Mouse (Mus musculus) neural tube, embryonic 14.5 days (tissue): ENCODE results near the gene Ftl1. TPM values are rescaled to one million over a fixed set of nuclear protein-coding genes. Genes with fewer than 3 reads are reported as not detected.
"Not testable (repeated sequence)": the region's sequence is repeated elsewhere in the genome, so short reads cannot be mapped to it uniquely, and the experiment has no call there.

ENCODE experiments used
- ATAC-seq: fragments of 200-750 bp; cut with Nextera tagmentation; 2 replicates; pipeline ENCODE4 v1.8.0; 2017; ENCODE audit warnings: low read depth, mild to moderate bottlenecking, moderate TSS enrichment, moderate library complexity
- H3K27ac ChIP-seq: fragments of 300-500 bp; sonication (generic); 2 replicates; pipeline ENCODE4 v1.5.1; 2014; ENCODE audit warnings: low read depth, mild to moderate bottlenecking, control low read depth, low read length, moderate library complexity, mixed read lengths
- H3K27me3 ChIP-seq: fragments of 300-500 bp; sonication (generic); 2 replicates; pipeline ENCODE4 v1.6.1; 2014; ENCODE audit warnings: low read length; ENCODE audit not compliant: control insufficient read depth, insufficient read depth
- H3K36me3 ChIP-seq: fragments of 300-500 bp; sonication (generic); 2 replicates; pipeline ENCODE4 v1.6.1; 2014; ENCODE audit warnings: low read length, mixed read lengths; ENCODE audit not compliant: control insufficient read depth, insufficient read depth
- H3K4me1 ChIP-seq: fragments of 300-500 bp; sonication (generic); 2 replicates; pipeline ENCODE4 v1.6.1; 2014; ENCODE audit warnings: low read length; ENCODE audit not compliant: control insufficient read depth, insufficient read depth
- H3K4me2 ChIP-seq: fragments of 300-500 bp; sonication (generic); 2 replicates; pipeline ENCODE4 v1.6.1; 2014; ENCODE audit warnings: mild to moderate bottlenecking, low read depth, low read length, control low read depth
- H3K4me3 ChIP-seq: fragments of 300-500 bp; sonication (generic); 2 replicates; pipeline ENCODE4 v1.5.1; 2014; ENCODE audit warnings: low read depth, low read length, control low read depth, mixed read lengths
- H3K9ac ChIP-seq: fragments of 300-500 bp; sonication (generic); replicated peaks from 2 replicates; pipeline ENCODE4 v1.6.1; 2014; ENCODE audit warnings: low read depth, mild to moderate bottlenecking, control low read depth, low read length, mixed read lengths
- H3K9me3 ChIP-seq: fragments of 300-500 bp; sonication (generic); 2 replicates; pipeline ENCODE4 v1.6.1; 2016; ENCODE audit warnings: low read length; ENCODE audit not compliant: control insufficient read depth
- WGBS: fragments of 180-500 bp; shearing (Covaris S2); extraction: QIAGEN DNeasy Blood & Tissue Kit; methylation state at CpG from one replicate; pipeline ENCODE4 v1.1.7; 2014; 5-methylcytosine and 5-hydroxymethylcytosine counted together
- polyA plus RNA-seq: library from polyadenylated mRNA; unstranded; fragments of >200 nt; fragmentation: Nextera tagmentation; extraction: Ambion mirVana; gene quantifications from 2 replicates; pipeline ENCODE4 v1.2.1, GENCODE M21; 2014

The Ftl1 gene
- polyA plus RNA-seq, 1 experiment from 2014 or later, result 5,088 TPM

DNA sequence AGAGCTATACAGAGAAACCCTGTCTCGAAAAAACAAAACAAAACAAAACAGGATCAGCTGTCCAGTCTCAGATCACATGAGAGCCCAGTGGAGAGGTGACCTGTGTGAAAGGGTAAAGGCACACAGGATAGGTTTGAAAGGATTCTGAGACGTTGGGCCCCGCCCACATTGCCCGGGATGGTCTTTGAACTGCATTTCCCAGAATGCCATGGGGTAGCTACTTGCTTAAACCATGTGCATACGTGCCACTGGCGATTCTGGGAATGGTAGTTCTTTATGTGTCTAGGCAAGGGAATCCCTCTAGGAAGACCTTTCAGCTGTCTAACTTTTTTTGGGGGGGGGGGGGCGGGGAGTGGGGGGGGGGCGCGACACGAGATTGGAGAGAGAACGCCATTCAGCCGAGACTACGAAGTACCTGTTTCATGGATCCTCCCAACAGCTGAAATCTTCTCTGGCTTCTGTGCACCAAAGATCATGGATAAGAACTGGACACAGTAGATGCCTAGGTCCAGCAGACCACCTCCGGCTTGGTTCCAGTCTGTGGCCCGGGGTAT lies 21.8 kb upstream of the Ftl1 start, which contains the start of gene Tulp2:
TSS of gene Tulp2 (plus strand) at position 504 of the 554 bp plus-strand sequence.
- no peak within 1 kb of the TSS for H3K4me3 ChIP-seq
- H3K27ac ChIP-seq, result no peak within 1 kb of the TSS
- H3K27me3 ChIP-seq, result no peaks in the 10 kb centered on the region
- ATAC-seq, result peak; percentile 91
- no peaks in the 10 kb centered on the region for H3K4me1 ChIP-seq
- no peak within 1 kb of the TSS for H3K4me2 ChIP-seq
- H3K36me3 ChIP-seq, result no peaks in the 10 kb centered on the region
- no peak within 1 kb of the TSS for H3K9ac ChIP-seq
- 54% methylated on average over 15 of the region's 15 CpGs for WGBS
- no peaks in the 10 kb centered on the region for H3K9me3 ChIP-seq

DNA sequence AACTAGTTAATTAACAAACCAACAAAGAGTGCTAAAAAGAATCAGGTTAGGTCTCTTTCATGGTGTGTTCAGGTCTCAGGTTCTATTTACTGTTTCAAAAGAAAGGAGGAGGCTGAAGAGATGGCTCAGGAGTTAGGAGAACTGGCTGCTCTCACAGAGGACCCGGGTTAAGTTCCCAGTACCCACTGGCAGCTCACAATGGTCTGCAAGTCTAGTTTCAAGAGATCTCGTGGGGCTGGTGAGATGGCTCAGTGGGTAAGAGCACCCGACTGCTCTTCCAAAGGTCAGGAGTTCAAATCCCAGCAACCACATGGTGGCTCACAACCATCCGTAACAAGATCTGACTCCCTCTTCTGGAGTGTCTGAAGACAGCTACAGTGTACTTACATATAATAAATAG lies 20.6 kb upstream of the Ftl1 start:
- H3K27me3 ChIP-seq, H3K9ac ChIP-seq, H3K4me1 ChIP-seq, H3K4me2 ChIP-seq, H3K4me3 ChIP-seq, ATAC-seq, H3K27ac ChIP-seq, H3K36me3 ChIP-seq, H3K9me3 ChIP-seq: not testable (repeated sequence)
- WGBS, result 82% methylated on average over 3 of the region's 4 CpGs

DNA sequence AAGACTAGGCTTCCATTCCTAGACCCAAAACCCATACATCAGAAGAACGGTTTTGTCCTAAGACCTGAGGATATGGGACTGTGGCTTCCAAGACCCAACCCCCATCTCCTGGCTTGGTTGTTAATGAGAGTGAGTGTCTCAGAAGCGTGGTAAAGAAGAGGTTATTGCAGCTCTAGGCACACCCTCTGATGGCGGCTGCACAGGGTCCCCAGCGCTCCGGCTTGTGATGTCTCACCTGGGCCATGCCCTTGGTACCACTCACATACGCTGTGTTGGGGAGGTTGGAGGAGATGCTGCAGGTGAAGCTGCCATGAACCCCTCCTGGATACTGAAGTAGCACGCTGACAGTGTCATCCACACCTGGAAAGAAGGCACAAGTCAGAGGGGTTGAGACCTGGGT lies 19.1 kb upstream of the Ftl1 start:
- Histone ChIP-seq H3K27me3 (no peaks in the 10 kb centered on the region), H3K9me3 (no peaks in the 10 kb centered on the region), H3K4me3 (no peak overlapping the region), H3K27ac (no peak overlapping the region), H3K9ac (no peak overlapping the region), H3K4me2 (no peak overlapping the region), H3K36me3 (no peaks in the 10 kb centered on the region), H3K4me1 (no peaks in the 10 kb centered on the region)
- WGBS, result 90% methylated on average over 7 of the region's 7 CpGs
- no peak for ATAC-seq

DNA sequence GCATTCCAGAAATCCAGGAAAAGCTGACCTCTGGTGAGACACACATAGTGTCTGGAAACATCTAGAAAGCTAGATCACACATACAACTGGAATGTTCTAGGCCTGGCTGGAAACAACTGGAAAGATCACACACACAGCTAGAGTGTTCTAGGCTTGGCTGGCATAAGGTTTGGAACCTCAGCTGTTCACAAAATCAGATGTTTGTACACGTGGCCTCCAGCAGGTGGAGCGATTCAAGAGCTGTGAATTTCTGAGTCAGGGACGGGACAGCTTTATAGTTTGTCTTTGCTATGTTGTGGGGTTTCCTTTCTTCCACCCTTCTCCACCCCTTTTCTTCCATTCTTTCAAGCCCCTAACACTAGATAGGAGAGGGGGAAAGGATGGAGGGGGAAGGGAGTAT lies 17.3 kb upstream of the Ftl1 start:
- Histone ChIP-seq H3K4me2 (no peak overlapping the region), H3K4me1 (no peaks in the 10 kb centered on the region), H3K4me3 (no peak overlapping the region), H3K27ac (no peak overlapping the region), H3K36me3 (no peaks in the 10 kb centered on the region), H3K9ac (no peak overlapping the region), H3K9me3 (no peaks in the 10 kb centered on the region), H3K27me3 (no peaks in the 10 kb centered on the region)
- peak; percentile 34; the same call in 1 of the 2 replicates for ATAC-seq
- 6% methylated on average over 3 of the region's 3 CpGs for WGBS

DNA sequence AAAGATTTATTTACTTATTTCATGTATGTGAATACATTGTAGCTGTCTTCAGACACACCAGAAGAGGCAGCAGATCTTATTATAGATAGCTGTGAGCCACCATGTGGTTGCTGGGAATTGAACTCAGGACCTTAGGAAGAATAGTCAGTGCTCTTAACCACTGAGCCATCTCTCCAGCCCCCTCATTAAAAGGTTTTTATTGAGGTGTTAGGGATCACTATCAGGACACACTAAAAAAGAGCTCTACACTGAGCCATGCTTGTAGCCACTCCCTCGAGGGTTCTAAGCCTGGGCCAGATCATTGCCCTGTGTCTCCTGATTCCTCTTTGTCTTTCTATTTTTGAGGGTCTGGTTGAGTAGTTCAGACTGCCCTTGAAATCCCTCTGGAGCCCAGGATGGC lies 16.8 kb upstream of the Ftl1 start:
- H3K36me3 ChIP-seq, result no peaks in the 10 kb centered on the region
- 65% methylated on average over 1 of the region's 1 CpGs for WGBS
- no peaks in the 10 kb centered on the region for H3K9me3 ChIP-seq
- H3K27me3 ChIP-seq, result no peaks in the 10 kb centered on the region
- no peak overlapping the region for H3K4me2 ChIP-seq
- no peak overlapping the region for H3K9ac ChIP-seq
- no peak overlapping the region for H3K27ac ChIP-seq
- no peaks in the 10 kb centered on the region for H3K4me1 ChIP-seq
- no peak for ATAC-seq
- no peak overlapping the region for H3K4me3 ChIP-seq

DNA sequence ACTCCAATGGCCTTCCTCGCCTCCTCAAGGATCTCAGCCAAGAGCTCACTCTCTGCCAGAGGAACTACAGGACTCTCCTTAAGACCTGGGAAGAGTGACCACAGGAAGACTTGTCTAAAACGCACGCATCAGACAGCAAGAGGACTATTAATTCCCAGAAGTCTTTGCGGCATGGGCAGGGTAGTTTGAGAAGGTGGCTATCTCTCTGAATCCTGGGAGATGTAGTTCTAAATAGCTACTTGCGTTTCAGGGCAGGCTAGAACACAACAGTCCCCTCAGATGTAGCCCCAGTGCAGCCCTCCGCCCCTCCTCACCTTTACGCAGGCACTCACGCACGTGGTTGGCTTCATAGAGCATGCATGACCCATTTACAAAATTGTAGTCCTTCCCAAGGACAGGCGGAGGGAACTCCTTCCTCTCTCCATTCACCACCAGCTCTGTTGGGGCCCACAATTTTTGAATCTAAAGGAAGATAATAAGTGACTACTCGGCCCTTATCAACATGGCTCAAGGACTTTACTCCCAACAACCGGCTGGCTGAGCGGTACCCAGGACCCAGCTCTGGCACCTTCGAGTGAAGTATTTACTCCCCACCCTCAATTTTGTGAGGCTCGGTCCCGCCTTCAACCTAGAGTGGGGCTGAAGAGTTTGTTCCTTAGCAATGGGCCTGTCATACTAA lies 15.7 kb upstream of the Ftl1 start:
- Histone ChIP-seq H3K4me3 (peak overlapping the region; percentile 1; the same call in 1 of the 2 replicates), H3K27ac (no peak overlapping the region), H3K9me3 (no peaks in the 10 kb centered on the region), H3K9ac (no peak overlapping the region), H3K27me3 (no peaks in the 10 kb centered on the region), H3K36me3 (no peaks in the 10 kb centered on the region), H3K4me1 (no peaks in the 10 kb centered on the region), H3K4me2 (peak overlapping the region; percentile 31; the same call in 1 of the 2 replicates)
- WGBS, result 74% methylated on average over 16 of the region's 16 CpGs
- ATAC-seq, result no peak

DNA sequence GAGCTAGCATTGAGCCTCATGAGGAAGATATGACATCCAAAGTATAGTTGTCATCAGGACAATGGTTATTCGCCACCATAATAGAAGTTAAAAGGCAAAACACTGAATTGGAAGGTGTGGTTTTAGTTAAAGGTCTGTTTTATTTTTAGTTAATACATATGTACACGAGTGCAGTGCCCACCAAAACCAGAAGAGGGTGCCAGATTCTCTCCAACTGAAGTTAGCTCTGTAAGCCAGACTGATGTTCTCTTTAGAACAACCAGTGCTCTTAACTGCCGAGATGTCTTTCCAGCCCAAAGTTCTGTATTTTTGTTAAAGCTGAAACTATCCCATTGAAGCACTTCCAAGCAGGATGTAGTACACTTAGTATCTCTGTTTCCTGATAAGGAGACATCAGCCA lies 11.2 kb upstream of the Ftl1 start:
- Histone ChIP-seq H3K36me3 (no peaks in the 10 kb centered on the region), H3K4me2 (no peak overlapping the region), H3K4me3 (no peak overlapping the region), H3K9me3 (no peaks in the 10 kb centered on the region), H3K27me3 (no peaks in the 10 kb centered on the region), H3K27ac (no peak overlapping the region), H3K9ac (no peak overlapping the region), H3K4me1 (peaks cover 4% of the 10 kb centered on the region)
- ATAC-seq, result no peak
- WGBS, result 7% methylated on average over 3 of the region's 3 CpGs

DNA sequence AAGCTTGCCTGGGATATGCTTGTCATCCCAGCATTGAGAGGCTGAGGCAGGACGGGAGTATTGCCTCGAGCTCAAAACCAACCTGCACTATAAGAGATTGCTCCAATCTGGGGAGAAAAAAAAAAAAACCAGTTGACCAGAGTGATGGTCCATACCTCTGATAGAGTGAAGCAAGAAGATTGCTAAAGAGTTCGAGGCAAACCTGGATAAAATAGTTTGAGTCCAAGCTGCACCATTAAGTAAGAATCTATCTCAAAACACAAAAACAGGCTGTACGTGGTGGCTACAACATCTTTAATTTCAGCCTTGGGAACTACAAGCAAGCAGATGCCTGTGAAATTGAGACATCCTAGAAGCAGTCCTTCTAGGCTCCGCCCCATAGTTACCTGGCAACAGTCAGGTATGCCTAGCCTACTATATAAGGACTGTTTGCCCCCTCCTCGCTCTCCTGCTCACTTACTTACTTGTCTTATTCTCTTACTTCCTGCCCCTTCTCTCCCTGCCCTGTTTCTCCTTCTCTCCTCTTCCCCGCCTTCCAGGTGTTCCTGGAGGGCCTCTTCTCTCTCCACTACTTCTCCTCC lies 7.5 kb upstream of the Ftl1 start:
- Histone ChIP-seq H3K4me2 (peak overlapping the region; percentile 89), H3K4me3 (peak overlapping the region; percentile 85), H3K9ac (peak overlapping the region; percentile 78), H3K27me3 (no peaks in the 10 kb centered on the region), H3K27ac (no peak overlapping the region), H3K4me1 (peaks cover 13% of the 10 kb centered on the region), H3K9me3 (no peaks in the 10 kb centered on the region), H3K36me3 (peaks cover 11% of the 10 kb centered on the region; the same call in 1 of the 2 replicates)
- ATAC-seq, result no peak
- 40% methylated on average over 7 of the region's 7 CpGs for WGBS
